Mouse (Mus musculus): ENCODE measurements around the gene Oprl1.
A peak's percentile ranks its signal among the peaks of the same experiment; 100 is the strongest.

Oprl1 gene

GRCm38 (mm10) chr2:181693339-181694280 is 21.2 kb upstream of the Oprl1 start, which contains the start of gene Rgs19:
Gene Rgs19, minus strand, starts transcription at chr2:181693977.
- DNase-seq (ENCODE audit: low read depth) = peak; percentile 90

GRCm38 (mm10) chr2:181694581-181694980 is 20.2 kb upstream of the Oprl1 start:
- no peak for DNase-seq (ENCODE audit: low read depth)

- DNase-seq (ENCODE audit: low read depth) = no peak
These were observed 19.0 kb upstream of the Oprl1 start for GRCm38 (mm10) chr2:181695776-181696175.

GRCm38 (mm10) chr2:181696801-181697420 is 17.9 kb upstream of the Oprl1 start:
- DNase-seq (ENCODE audit: low read depth) = no peak

- DNase-seq (ENCODE audit: low read depth) = no peak
These were observed 16.6 kb upstream of the Oprl1 start, which contains the start of gene Lkaaear1 for GRCm38 (mm10) chr2:181698241-181698640. Gene Lkaaear1, minus strand, starts transcription at chr2:181698442.

GRCm38 (mm10) chr2:181706668-181707067 is 8.1 kb upstream of the Oprl1 start:
- DNase-seq (ENCODE audit: low read depth) = peak; percentile 70

GRCm38 (mm10) chr2:181713749-181714148 is 1.1 kb upstream of the Oprl1 start:
- no peak for DNase-seq (ENCODE audit: low read depth)

GRCm38 (mm10) chr2:181715382-181715781 is 566 bp downstream of the Oprl1 start:
- no peak for DNase-seq (ENCODE audit: low read depth)

- DNase-seq (ENCODE audit: low read depth) = peak; percentile 30
These were observed 2.2 kb downstream of the Oprl1 start for GRCm38 (mm10) chr2:181716991-181717390.

GRCm38 (mm10) chr2:181720061-181720460 is 5.2 kb downstream of the Oprl1 start:
- DNase-seq (ENCODE audit: low read depth) = no peak

GRCm38 (mm10) chr2:181721200-181721599 is 6.4 kb downstream of the Oprl1 start:
- DNase-seq (ENCODE audit: low read depth) = no peak

GRCm38 (mm10) chr2:181722213-181722612 is 7.4 kb downstream of the Oprl1 start:
- peak; percentile 53 for DNase-seq (ENCODE audit: low read depth)

GRCm38 (mm10) chr2:181727659-181728262 is 12.9 kb downstream of the Oprl1 start:
- DNase-seq (ENCODE audit: low read depth) = no peak

GRCm38 (mm10) chr2:181730051-181730450 is 15.2 kb downstream of the Oprl1 start:
- no peak for DNase-seq (ENCODE audit: low read depth)

GRCm38 (mm10) chr2:181752626-181753025 is 37.8 kb downstream of the Oprl1 start:
- no peak for DNase-seq (ENCODE audit: low read depth)

- DNase-seq (ENCODE audit: low read depth) = no peak
These were observed 43.4 kb downstream of the Oprl1 start for GRCm38 (mm10) chr2:181758147-181758725.

- no peak for DNase-seq (ENCODE audit: low read depth)
These were observed 44.2 kb downstream of the Oprl1 start for GRCm38 (mm10) chr2:181759041-181759440.

GRCm38 (mm10) chr2:181763006-181763830 is 48.4 kb downstream of the Oprl1 start, which contains the start of gene Myt1:
Gene Myt1, plus strand, starts transcription at chr2:181763332.
- DNase-seq (ENCODE audit: low read depth) = no peak

- no peak for DNase-seq (ENCODE audit: low read depth)
These were observed 49.2 kb downstream of the Oprl1 start for GRCm38 (mm10) chr2:181763886-181764527.

GRCm38 (mm10) chr2:181764600-181764999 is 49.8 kb downstream of the Oprl1 start:
- peak; percentile 7 for DNase-seq (ENCODE audit: low read depth)

- no peak for DNase-seq (ENCODE audit: low read depth)
These were observed 50.4 kb downstream of the Oprl1 start for GRCm38 (mm10) chr2:181765251-181765650.
